Mouse (Mus musculus): ENCODE results near the gene Rai1. TPM values are rescaled to one million over a fixed set of nuclear protein-coding genes. Genes with fewer than 3 reads are reported as not detected.

The Rai1 gene
- polyA plus RNA-seq, 1 experiment from 2014 or later, result 28.3 TPM

GRCm38 (mm10) chr11:60073936-60074502 is 30.8 kb upstream of the Rai1 start:
- H3K36me3 ChIP-seq, result no peaks in the 10 kb centered on the region
- WGBS, result 77% methylated on average over 15 of the region's 15 CpGs
- no peak overlapping the region for H3K27ac ChIP-seq (replicated peaks)
- no peak overlapping the region for H3K9ac ChIP-seq (replicated peaks)
- no peak for ATAC-seq (ENCODE audit: low FRiP score, low read depth)
- H3K4me1 ChIP-seq, result no peaks in the 10 kb centered on the region
- H3K9me3 ChIP-seq, result no peaks in the 10 kb centered on the region
- H3K4me3 ChIP-seq, result no peak overlapping the region
- no peak overlapping the region for H3K4me2 ChIP-seq (replicated peaks)
- no peaks in the 10 kb centered on the region for H3K27me3 ChIP-seq

GRCm38 (mm10) chr11:60076183-60076582 is 28.6 kb upstream of the Rai1 start:
- Histone ChIP-seq H3K4me3 (no peak overlapping the region), H3K4me1 (no peaks in the 10 kb centered on the region), H3K27me3 (no peaks in the 10 kb centered on the region), H3K9ac (replicated peaks) (no peak overlapping the region), H3K27ac (replicated peaks) (no peak overlapping the region), H3K36me3 (no peaks in the 10 kb centered on the region), H3K4me2 (replicated peaks) (no peak overlapping the region), H3K9me3 (no peaks in the 10 kb centered on the region)
- no peak for ATAC-seq (ENCODE audit: low FRiP score, low read depth)
- 77% methylated on average over 3 of the region's 3 CpGs for WGBS

GRCm38 (mm10) chr11:60076790-60077189 is 28.0 kb upstream of the Rai1 start:
- H3K9me3 ChIP-seq, result no peaks in the 10 kb centered on the region
- no peaks in the 10 kb centered on the region for H3K4me1 ChIP-seq

GRCm38 (mm10) chr11:60084589-60084988 is 20.2 kb upstream of the Rai1 start:
- no peaks in the 10 kb centered on the region for H3K27me3 ChIP-seq
- H3K4me3 ChIP-seq, result no peak overlapping the region
- H3K4me2 ChIP-seq (replicated peaks), result no peak overlapping the region
- no peak overlapping the region for H3K27ac ChIP-seq (replicated peaks)
- H3K9ac ChIP-seq (replicated peaks), result no peak overlapping the region
- H3K36me3 ChIP-seq, result no peaks in the 10 kb centered on the region
- H3K4me1 ChIP-seq, result 0 out of 2 replicates have a peak, but pooled peaks cover 2% of the 10 kb centered on the region
- 36% methylated on average over 2 of the region's 2 CpGs for WGBS
- ATAC-seq (ENCODE audit: low FRiP score, low read depth), result no peak
- H3K9me3 ChIP-seq, result no peaks in the 10 kb centered on the region

More at GRCm38 (mm10) chr11:60076790-60077189, 28.0 kb upstream of the Rai1 start:
- ATAC-seq (ENCODE audit: low FRiP score, low read depth), result no peak
- H3K27ac ChIP-seq (replicated peaks), result no peak overlapping the region
- H3K36me3 ChIP-seq, result no peaks in the 10 kb centered on the region
- no peak overlapping the region for H3K4me2 ChIP-seq (replicated peaks)
- WGBS, result 9% methylated on average over 4 of the region's 4 CpGs
- no peak overlapping the region for H3K4me3 ChIP-seq
- H3K9ac ChIP-seq (replicated peaks), result no peak overlapping the region
- H3K27me3 ChIP-seq, result no peaks in the 10 kb centered on the region

GRCm38 (mm10) chr11:60086676-60087075 is 18.1 kb upstream of the Rai1 start:
- no peaks in the 10 kb centered on the region for H3K36me3 ChIP-seq
- no peak overlapping the region for H3K4me3 ChIP-seq
- H3K4me2 ChIP-seq (replicated peaks), result no peak overlapping the region
- H3K27ac ChIP-seq (replicated peaks), result no peak overlapping the region
- WGBS, result 80% methylated on average over 1 of the region's 1 CpGs
- 0 out of 2 replicates have a peak, but pooled peaks cover 2% of the 10 kb centered on the region for H3K4me1 ChIP-seq
- ATAC-seq (ENCODE audit: low FRiP score, low read depth), result no peak
- no peaks in the 10 kb centered on the region for H3K9me3 ChIP-seq
- H3K27me3 ChIP-seq, result no peaks in the 10 kb centered on the region
- H3K9ac ChIP-seq (replicated peaks), result no peak overlapping the region

GRCm38 (mm10) chr11:60088947-60089346 is 15.9 kb upstream of the Rai1 start:
- no peaks in the 10 kb centered on the region for H3K36me3 ChIP-seq
- H3K27me3 ChIP-seq, result no peaks in the 10 kb centered on the region
- H3K4me3 ChIP-seq, result no peak overlapping the region
- H3K27ac ChIP-seq (replicated peaks), result no peak overlapping the region
- no peak overlapping the region for H3K4me2 ChIP-seq (replicated peaks)
- H3K9ac ChIP-seq (replicated peaks), result no peak overlapping the region
- WGBS, result 35% methylated on average over 4 of the region's 4 CpGs
- peaks cover 11% of the 10 kb centered on the region for H3K4me1 ChIP-seq
- ATAC-seq (ENCODE audit: low FRiP score, low read depth), result 0 out of 2 replicates have a peak, but pooled peaks have one; percentile 47
- no peaks in the 10 kb centered on the region for H3K9me3 ChIP-seq

- Histone ChIP-seq H3K4me1 (peaks cover 29% of the 10 kb centered on the region), H3K4me3 (no peak overlapping the region), H3K9me3 (no peaks in the 10 kb centered on the region), H3K4me2 (replicated peaks) (no peak overlapping the region), H3K27me3 (no peaks in the 10 kb centered on the region), H3K9ac (replicated peaks) (no peak overlapping the region), H3K36me3 (no peaks in the 10 kb centered on the region), H3K27ac (replicated peaks) (no peak overlapping the region)
- no peak for ATAC-seq (ENCODE audit: low FRiP score, low read depth)
- 81% methylated on average over 5 of the region's 5 CpGs for WGBS
Observed at GRCm38 (mm10) chr11:60090696-60091421, 14.0 kb upstream of the Rai1 start.

- H3K36me3 ChIP-seq, result no peaks in the 10 kb centered on the region
- H3K9ac ChIP-seq (replicated peaks), result no peak overlapping the region
- no peak for ATAC-seq (ENCODE audit: low FRiP score, low read depth)
- no peak overlapping the region for H3K4me3 ChIP-seq
- no peak overlapping the region for H3K4me2 ChIP-seq (replicated peaks)
- H3K4me1 ChIP-seq, result peaks cover 29% of the 10 kb centered on the region
- WGBS, result 73% methylated on average over 7 of the region's 7 CpGs
- no peaks in the 10 kb centered on the region for H3K9me3 ChIP-seq
- no peak overlapping the region for H3K27ac ChIP-seq (replicated peaks)
- no peaks in the 10 kb centered on the region for H3K27me3 ChIP-seq
Observed at GRCm38 (mm10) chr11:60091422-60091761, 13.4 kb upstream of the Rai1 start.

- no peaks in the 10 kb centered on the region for H3K27me3 ChIP-seq
- ATAC-seq (ENCODE audit: low FRiP score, low read depth), result no peak
- H3K4me2 ChIP-seq (replicated peaks), result 0 out of 2 replicates have a peak overlapping the region, but pooled peaks have one; percentile 15
- peaks cover 29% of the 10 kb centered on the region for H3K4me1 ChIP-seq
- no peak overlapping the region for H3K4me3 ChIP-seq
- H3K9ac ChIP-seq (replicated peaks), result no peak overlapping the region
- H3K36me3 ChIP-seq, result no peaks in the 10 kb centered on the region
- H3K9me3 ChIP-seq, result no peaks in the 10 kb centered on the region
- peak overlapping the region; percentile 90 for H3K27ac ChIP-seq (replicated peaks)
Observed at GRCm38 (mm10) chr11:60093227-60093626, 11.6 kb upstream of the Rai1 start.

GRCm38 (mm10) chr11:60093984-60094587 is 10.7 kb upstream of the Rai1 start:
- peak; percentile 69; the same call in 1 of the 2 replicates for ATAC-seq (ENCODE audit: low FRiP score, low read depth)
- H3K9ac ChIP-seq (replicated peaks), result no peak overlapping the region

GRCm38 (mm10) chr11:60094909-60095810 is 9.7 kb upstream of the Rai1 start:
- H3K9me3 ChIP-seq, result no peaks in the 10 kb centered on the region
- no peak overlapping the region for H3K4me2 ChIP-seq (replicated peaks)
- H3K9ac ChIP-seq (replicated peaks), result 0 out of 2 replicates have a peak overlapping the region, but pooled peaks have one; percentile 11
- WGBS, result 45% methylated on average over 9 of the region's 9 CpGs
- peaks cover 26% of the 10 kb centered on the region for H3K4me1 ChIP-seq
- H3K36me3 ChIP-seq, result no peaks in the 10 kb centered on the region
- no peaks in the 10 kb centered on the region for H3K27me3 ChIP-seq
- H3K4me3 ChIP-seq, result no peak overlapping the region
- H3K27ac ChIP-seq (replicated peaks), result peak overlapping the region; percentile 90
- ATAC-seq (ENCODE audit: low FRiP score, low read depth), result no peak

More at GRCm38 (mm10) chr11:60093984-60094587, 10.7 kb upstream of the Rai1 start:
- Histone ChIP-seq H3K4me1 (peaks cover 28% of the 10 kb centered on the region), H3K9me3 (no peaks in the 10 kb centered on the region), H3K27ac (replicated peaks) (peak overlapping the region; percentile 90), H3K4me3 (no peak overlapping the region), H3K27me3 (no peaks in the 10 kb centered on the region), H3K36me3 (no peaks in the 10 kb centered on the region), H3K4me2 (replicated peaks) (0 out of 2 replicates have a peak overlapping the region, but pooled peaks have one; percentile 15)
- 27% methylated on average over 7 of the region's 7 CpGs for WGBS
